ENCODE assay signal across 8 mouse cellular contexts in genomic region chr2:132144971-132145691, GRCm38 (mm10). TPM values are rescaled to one million over a fixed set of nuclear protein-coding genes. Genes with fewer than 3 reads are reported as not detected.
DNase-seq lines count a peak whose midpoint lies in the region; ATAC-seq and TF ChIP-seq lines count a peak whose summit lies in the region.

TSS of gene Slc23a2 (minus strand) at chr2:132145108.

- peak; percentile 42 for DNase-seq in MEL (ENCODE audit: low read depth, low spot score)
- DNase-seq in adrenal gland, postnatal 4 days (ENCODE audit: low spot score in 2 of 2), result peak in 1 of 2 experiments; percentile 11
- DNase-seq in heart, postnatal 10 days, result peak; percentile 54 to 59
- peak; percentile 58 to 75 for DNase-seq in layer of hippocampus, adult 18-20 months (ENCODE audit: low spot score in 2 of 2)
- DNase-seq in retina, postnatal 1 day, result peak; percentile 71
- DNase-seq in c-Kit-positive CD71-positive TER-119-positive erythroid progenitor cells, embryonic 14.5 days (ENCODE audit: low spot score), result no peak

- H3K27me3 ChIP-seq in MEL (ENCODE audit: control insufficient read depth in 1 of 2, insufficient read depth in 2 of 2, low read length in 2 of 2), result peaks cover 2 to 12% of the 10 kb centered on the region in 2 experiments; a peak in 3 of 4 replicates
- H3K27me3 ChIP-seq in forebrain, embryonic 12.5 days, result peaks cover 12% of the 10 kb centered on the region; the same call in 1 of the 2 replicates
- H3K27me3 ChIP-seq in lung, embryonic 16.5 days (ENCODE audit: control insufficient read depth, insufficient read depth, low read depth, low read length), result peaks cover 3% of the 10 kb centered on the region; the same call in 1 of the 2 replicates

- peak within 1 kb of the TSS; percentile 88 to 94 for H3K4me3 ChIP-seq in MEL (ENCODE audit: control insufficient read depth in 1 of 2, insufficient read depth in 1 of 2, low read depth in 2 of 2, low read length in 2 of 2)
- H3K4me3 ChIP-seq in forebrain, embryonic 12.5 days (replicated peaks), result peak within 1 kb of the TSS; percentile 90
- H3K4me3 ChIP-seq in lung, embryonic 16.5 days (ENCODE audit: low read length), result peak within 1 kb of the TSS; percentile 89

- H3K4me1 ChIP-seq in MEL (ENCODE audit: control insufficient read depth in 1 of 2, insufficient read depth in 2 of 2, low read length in 2 of 2), result peaks cover 2 to 11% of the 10 kb centered on the region in 2 experiments; a peak in 3 of 4 replicates
- peaks cover 19% of the 10 kb centered on the region for H3K4me1 ChIP-seq in forebrain, embryonic 12.5 days
- H3K4me1 ChIP-seq in lung, embryonic 16.5 days (replicated peaks; ENCODE audit: control insufficient read depth, insufficient read depth, low read length), result peaks cover 13% of the 10 kb centered on the region

- under 1% methylated on average over 62 of the region's 68 CpGs for WGBS in forebrain, embryonic 12.5 days
- 0% methylated on average over 37 of the region's 68 CpGs for WGBS in lung, embryonic 16.5 days

- intact Hi-C loops in heart, postnatal 10 days (cut with DNase I), result loop anchor here (5.0 kb wide), 2 partner anchors 77 to 97 kb away; no protein-coding TSS in a partner anchor

- peaks cover 10% of the 10 kb centered on the region for H3K79me2 ChIP-seq in MEL (ENCODE audit: control insufficient read depth, insufficient read depth, low read length, poor library complexity)

- peak within 1 kb of the TSS; percentile 69 for H3K4me2 ChIP-seq in forebrain, embryonic 12.5 days
- peak within 1 kb of the TSS; percentile 74 for H3K4me2 ChIP-seq in lung, embryonic 16.5 days (ENCODE audit: low read depth, low read length)

- peak within 1 kb of the TSS; percentile 80 for H3K9ac ChIP-seq in MEL (ENCODE audit: control insufficient read depth, low read depth, low read length, poor library complexity, severe bottlenecking)
- H3K9ac ChIP-seq in forebrain, embryonic 12.5 days, result peak within 1 kb of the TSS; percentile 93
- peak within 1 kb of the TSS; percentile 80 for H3K9ac ChIP-seq in lung, embryonic 16.5 days (ENCODE audit: low read length)

- no peak for TF ChIP-seq CTCF in MEL (IDR thresholded peaks at IDR 0.05 in 2 of 3, conservative IDR thresholded peaks at IDR 0.05 in 1 of 3; ENCODE audit: control insufficient read depth in 1 of 3, insufficient read depth in 1 of 3, low read depth in 2 of 3, low read length in 3 of 3, poor library complexity in 1 of 3, severe bottlenecking in 1 of 3)

- peak; percentile 26 to 42; a peak in 2 of 4 replicates for TF ChIP-seq POLR2A in MEL (IDR thresholded peaks at IDR 0.05; ENCODE audit: control insufficient read depth in 1 of 2, insufficient read depth in 1 of 2, low read depth in 1 of 2, low read length in 2 of 2, poor library complexity in 1 of 2)

- no peak within 1 kb of the TSS for H3K27ac ChIP-seq in MEL (ENCODE audit: control insufficient read depth, low read depth, low read length)
- no peak within 1 kb of the TSS for H3K27ac ChIP-seq in forebrain, embryonic 12.5 days
- no peak within 1 kb of the TSS for H3K27ac ChIP-seq in lung, embryonic 16.5 days (ENCODE audit: low read length)

- peaks cover 0 to 5% of the 10 kb centered on the region in 2 experiments; a peak in 2 of 4 replicates for H3K36me3 ChIP-seq in MEL (ENCODE audit: control insufficient read depth in 1 of 2, insufficient read depth in 2 of 2, low read length in 2 of 2)
- no peaks in the 10 kb centered on the region for H3K36me3 ChIP-seq in forebrain, embryonic 12.5 days (replicated peaks)
- H3K36me3 ChIP-seq in lung, embryonic 16.5 days (ENCODE audit: control insufficient read depth, insufficient read depth, low read length), result no peaks in the 10 kb centered on the region

- TF ChIP-seq RAD21 in MEL (IDR thresholded peaks at IDR 0.05; ENCODE audit: low read depth, low read length), result no peak

- TF ChIP-seq EP300 in MEL (IDR thresholded peaks at IDR 0.05; ENCODE audit: low read depth in 1 of 2, low read length in 2 of 2), result no peak

- H3K9me3 ChIP-seq in MEL (replicated peaks; ENCODE audit: insufficient read depth, low read length), result no peaks in the 10 kb centered on the region
- H3K9me3 ChIP-seq in forebrain, embryonic 12.5 days, result no peaks in the 10 kb centered on the region
- H3K9me3 ChIP-seq in lung, embryonic 16.5 days (ENCODE audit: control insufficient read depth, low read length), result no peaks in the 10 kb centered on the region

- peak; percentile 85 for ATAC-seq in forebrain, embryonic 12.5 days (ENCODE audit: low FRiP score)
- ATAC-seq in lung, embryonic 16.5 days (ENCODE audit: low read depth), result peak; percentile 87

TF ChIP-seq in MEL, 35 proteins besides CTCF, POLR2A, EP300 and RAD21:
- TF ChIP-seq SIN3A (IDR thresholded peaks at IDR 0.05; ENCODE audit: low read length) (0 out of 2 replicates have a peak, but pooled peaks have one; percentile 8), UBTF (IDR thresholded peaks at IDR 0.05; ENCODE audit: borderline replicate concordance, insufficient read depth, low read depth, low read length) (no peak), NELFE (IDR thresholded peaks at IDR 0.05; ENCODE audit: low read depth, low read length) (peak; percentile 47; the same call in 1 of the 2 replicates)

RNA-seq across cellular contexts. Expression of gene Slc23a2, which starts in this region (rescaled TPM):
- 6.5 and 7.9 TPM in 2 replicates for total RNA-seq in MEL (2012; rRNA removed)
- polyA plus RNA-seq in MEL (2012; ENCODE audit: insufficient read depth in 1 of 2, insufficient read length in 2 of 2, low read depth in 1 of 2, low replicate concordance in 2 of 2, missing spikeins in 1 of 2), result 10 to 100 TPM in 1 of 2 experiments, not detected in 1; 10.3 TPM
- 10 to 100 TPM; 60.4 to 67.4 TPM for total RNA-seq in adrenal gland, postnatal 4 days (2021)
- polyA plus RNA-seq in forebrain, embryonic 12.5 days (2016; fragmentation: Nextera tagmentation; extraction: Ambion mirVana), result 14.6 and 18.5 TPM in 2 replicates
- 10 to 100 TPM; 18.7 to 22.6 TPM for total RNA-seq in heart, postnatal 10 days (2021)
- total RNA-seq in layer of hippocampus, adult 18-20 months (2021), result 100 to 1,000 TPM in 1 of 2 experiments, 10 to 100 TPM in 1; 96.8 to 103 TPM
- 11.1 and 12.1 TPM in 2 replicates for polyA plus RNA-seq in lung, embryonic 16.5 days (2015; fragmentation: Nextera tagmentation; extraction: Ambion mirVana)
